Mouse (Mus musculus) mouse trophoblast stem cell (cell line): ENCODE data around the gene Zp3.

Experiments
- in situ Hi-C, 2 experiments: fragments of 300-500 bp; cut with MseI, MboI; formaldehyde crosslinking; loops; 2 replicates in 1 of 2; 3 replicates in 1 of 2; pipeline ENCODE4 v1.15.1; 2025

The Zp3 gene

GRCm38 (mm10) chr5:135960909-135961635 is 18.8 kb upstream of the Zp3 start:
- in situ Hi-C loops, result no loop called here

GRCm38 (mm10) chr5:135962125-135962491 is 17.8 kb upstream of the Zp3 start:
- in situ Hi-C loops, result no loop called here

- in situ Hi-C loops, result no loop called here
These were observed 17.2 kb upstream of the Zp3 start for GRCm38 (mm10) chr5:135962492-135963279.

- in situ Hi-C loops, result no loop called here
These were observed 16.6 kb upstream of the Zp3 start for GRCm38 (mm10) chr5:135963280-135963627.

GRCm38 (mm10) chr5:135965501-135965930 is 14.4 kb upstream of the Zp3 start:
- in situ Hi-C loops, result no loop called here

GRCm38 (mm10) chr5:135966866-135967265 is 13.0 kb upstream of the Zp3 start:
- in situ Hi-C loops, result no loop called here

GRCm38 (mm10) chr5:135968781-135969180 is 11.1 kb upstream of the Zp3 start:
- in situ Hi-C loops, result no loop called here

GRCm38 (mm10) chr5:135970247-135970646 is 9.7 kb upstream of the Zp3 start:
- in situ Hi-C loops, result loop anchor here in 1 of 2 experiments (10.0 kb wide), 1 partner anchor 95 kb away; no protein-coding TSS in a partner anchor

GRCm38 (mm10) chr5:135971876-135972275 is 8.0 kb upstream of the Zp3 start:
- in situ Hi-C loops, result loop anchor here in 1 of 2 experiments (10.0 kb wide), 1 partner anchor 93 kb away; no protein-coding TSS in a partner anchor

GRCm38 (mm10) chr5:135974365-135974764 is 5.5 kb upstream of the Zp3 start, which contains the start of gene Ssc4d:
Gene Ssc4d, minus strand, starts transcription at chr5:135974531.
- in situ Hi-C loops, result loop anchor here in 1 of 2 experiments (10.0 kb wide), 1 partner anchor 90 kb away; no protein-coding TSS in a partner anchor

- in situ Hi-C loops, result loop anchor here in 1 of 2 experiments (10.0 kb wide), 1 partner anchor 89 kb away; no protein-coding TSS in a partner anchor
These were observed 3.8 kb upstream of the Zp3 start for GRCm38 (mm10) chr5:135975893-135976668.

- in situ Hi-C loops, result loop anchor here in 1 of 2 experiments (10.0 kb wide), 1 partner anchor 85 kb away; no protein-coding TSS in a partner anchor
These were observed 518 bp upstream of the Zp3 start for GRCm38 (mm10) chr5:135979381-135979780.

GRCm38 (mm10) chr5:135982398-135982797 is 2.5 kb downstream of the Zp3 start:
- in situ Hi-C loops, result no loop called here

- in situ Hi-C loops, result no loop called here
These were observed 4.7 kb downstream of the Zp3 start for GRCm38 (mm10) chr5:135984546-135985044.

- in situ Hi-C loops, result no loop called here
These were observed 7.3 kb downstream of the Zp3 start for GRCm38 (mm10) chr5:135987248-135987647.

- in situ Hi-C loops, result no loop called here
These were observed 10.7 kb downstream of the Zp3 start for GRCm38 (mm10) chr5:135990601-135991000.

GRCm38 (mm10) chr5:135993381-135993965 is 13.6 kb downstream of the Zp3 start:
- in situ Hi-C loops, result no loop called here

GRCm38 (mm10) chr5:135994335-135994724 is 14.4 kb downstream of the Zp3 start:
- in situ Hi-C loops, result no loop called here

- in situ Hi-C loops, result no loop called here
These were observed 15.1 kb downstream of the Zp3 start, which contains the start of gene Dtx2 for GRCm38 (mm10) chr5:135994725-135995687. Gene Dtx2, plus strand, starts transcription at chr5:135994800.

- in situ Hi-C loops, result no loop called here
These were observed 16.3 kb downstream of the Zp3 start for GRCm38 (mm10) chr5:135996162-135996561.
